Mouse (Mus musculus): Measurements from ENCODE around the gene Gm11756. TPM values are rescaled to one million over a fixed set of nuclear protein-coding genes. Genes with fewer than 3 reads are reported as not detected.
"Not testable (repeated sequence)": the region's sequence is repeated elsewhere in the genome, so short reads cannot be mapped to it uniquely, and the experiment has no call there.

The Gm11756 gene
- not detected in 2 replicates for polyA plus RNA-seq (2012; rRNA removed)

GRCm38 (mm10) chr4:73920660-73921059 lies at the start of gene Gm11756:
Gene Gm11756 (minus strand): TSS chr4:73920760.
- not testable (repeated sequence) for H3K4me3 ChIP-seq (replicated peaks; ENCODE audit: extremely low read depth, low read depth, low read length); DNase-seq; H3K4me1 ChIP-seq (ENCODE audit: control insufficient read depth, insufficient read depth, low read length)
- WGBS = 85% methylated on average over 6 of the region's 6 CpGs

- 84% methylated on average over 8 of the region's 8 CpGs for WGBS
- Histone ChIP-seq H3K4me1 (ENCODE audit: control insufficient read depth, insufficient read depth, low read length) (no peaks in the 10 kb centered on the region), H3K4me3 (replicated peaks; ENCODE audit: extremely low read depth, low read depth, low read length) (no peak within 1 kb of the TSS)
- TF ChIP-seq POLR2A (IDR thresholded peaks at IDR 0.05; ENCODE audit: borderline replicate concordance, extremely low read depth, low read depth, low read length) (no peak), CTCF (IDR thresholded peaks at IDR 0.05; ENCODE audit: insufficient read depth, low read length) (no peak)
- no peak for DNase-seq
Observed at GRCm38 (mm10) chr4:73950375-73950896, 29.9 kb upstream of the Gm11756 start, which contains the start of gene 2310002L09Rik. Gene 2310002L09Rik (minus strand): TSS chr4:73950846.

- not testable (repeated sequence) for H3K4me1 ChIP-seq (ENCODE audit: control insufficient read depth, insufficient read depth, low read length); DNase-seq; H3K4me3 ChIP-seq (replicated peaks; ENCODE audit: extremely low read depth, low read depth, low read length)
- WGBS = no CpG with 5 or more reads among the region's 4 CpGs
Observed at GRCm38 (mm10) chr4:73905853-73906252, 14.7 kb downstream of the Gm11756 start, which contains the start of gene Gm13871. Gene Gm13871 (minus strand): TSS chr4:73905953.

GRCm38 (mm10) chr4:73891012-73891411 lies 29.5 kb downstream of the Gm11756 start, which contains the start of gene Gm11757:
Gene Gm11757 (minus strand): TSS chr4:73891112.
- not testable (repeated sequence) for DNase-seq

GRCm38 (mm10) chr4:73876166-73876565 lies 44.4 kb downstream of the Gm11756 start, which contains the start of gene Gm11758:
Gene Gm11758 (minus strand): TSS chr4:73876266.
- not testable (repeated sequence) for H3K4me3 ChIP-seq (replicated peaks; ENCODE audit: extremely low read depth, low read depth, low read length); H3K4me1 ChIP-seq (ENCODE audit: control insufficient read depth, insufficient read depth, low read length); DNase-seq
- no CpG with 5 or more reads among the region's 4 CpGs for WGBS

More at GRCm38 (mm10) chr4:73891012-73891411, 29.5 kb downstream of the Gm11756 start, which contains the start of gene Gm11757:
- H3K4me1 ChIP-seq (ENCODE audit: control insufficient read depth, insufficient read depth, low read length); H3K4me3 ChIP-seq (replicated peaks; ENCODE audit: extremely low read depth, low read depth, low read length): not testable (repeated sequence)
- no CpG with 5 or more reads among the region's 4 CpGs for WGBS

Other genes starting within 250 kb of the Gm11756 start
- not detected in 2 replicates for gene Gm428, start 237.2 kb downstream of the Gm11756 start, polyA plus RNA-seq (2012; rRNA removed)
- 4.5 and 4.9 TPM in 2 replicates for gene Rasef, start 129.8 kb downstream of the Gm11756 start, polyA plus RNA-seq (2012; rRNA removed)
- gene Gm11758, start 44.5 kb downstream of the Gm11756 start, polyA plus RNA-seq (2012; rRNA removed) = not detected in 2 replicates
- gene Gm11757, start 29.6 kb downstream of the Gm11756 start, polyA plus RNA-seq (2012; rRNA removed) = not detected in 2 replicates
- gene Gm13871, start 14.8 kb downstream of the Gm11756 start, polyA plus RNA-seq (2012; rRNA removed) = not detected in 2 replicates
- gene 2310002L09Rik, start 30.1 kb upstream of the Gm11756 start, polyA plus RNA-seq (2012; rRNA removed) = 1.3 TPM in 1 of 2 replicates, not detected in the other
- 0.06 and 0.08 TPM in 2 replicates for gene Frmd3, start 92.7 kb upstream of the Gm11756 start, polyA plus RNA-seq (2012; rRNA removed)

All from lung, adult 2 months (tissue).